Mouse (Mus musculus) hematopoietic stem cell, adult 5-6 weeks (primary cell): Measurements from ENCODE around the gene Cacng3. TPM values are rescaled to one million over a fixed set of nuclear protein-coding genes. Genes with fewer than 3 reads are reported as not detected.

Experiments used
- ATAC-seq, 2 experiments: fragments of 125-278 bp in 1 of 2; replicated peaks in 1 of 2; 2 replicates each; pipeline ENCODE4 v1.8.0; 2016 to 2017; ENCODE audit warnings: inconsistent platforms in 2 of 2, mild to moderate bottlenecking in 2 of 2, moderate number of reproducible peaks in 2 of 2, low read depth in 1 of 2, moderate TSS enrichment in 1 of 2; ENCODE audit not compliant: low FRiP score in 2 of 2, poor library complexity in 2 of 2, severe bottlenecking in 2 of 2, insufficient read depth in 1 of 2, low TSS enrichment in 1 of 2
- total RNA-seq: library from RNA; stranded (forward); fragments of 172-1452, 232-1000 nt; gene quantifications from 2 replicates; pipeline ENCODE4 v1.2.3, GENCODE M21; 2017

Cacng3 gene
- total RNA-seq, 1 experiment from 2014 or later = not detected

DNA sequence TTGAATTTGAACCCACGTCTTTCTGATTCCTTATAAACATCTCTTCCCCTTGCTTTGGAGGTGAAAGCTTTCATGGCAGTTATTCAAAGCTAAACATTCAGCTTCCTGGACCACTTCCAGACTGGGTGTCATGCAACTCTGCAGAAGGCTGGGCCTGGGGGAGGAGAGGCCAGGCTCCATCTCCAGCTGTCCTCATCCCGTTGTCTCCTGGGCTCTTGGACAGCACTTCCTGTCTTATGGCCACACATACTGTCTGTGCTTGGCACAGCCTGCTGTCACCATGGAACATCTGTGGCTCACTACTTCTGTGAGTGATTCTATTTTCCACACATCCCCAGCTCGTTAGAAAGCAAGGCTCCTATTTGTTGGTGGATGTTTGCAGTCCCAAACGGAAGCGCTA is 31.5 kb downstream of the Cacng3 start:
- ATAC-seq = no peak

DNA sequence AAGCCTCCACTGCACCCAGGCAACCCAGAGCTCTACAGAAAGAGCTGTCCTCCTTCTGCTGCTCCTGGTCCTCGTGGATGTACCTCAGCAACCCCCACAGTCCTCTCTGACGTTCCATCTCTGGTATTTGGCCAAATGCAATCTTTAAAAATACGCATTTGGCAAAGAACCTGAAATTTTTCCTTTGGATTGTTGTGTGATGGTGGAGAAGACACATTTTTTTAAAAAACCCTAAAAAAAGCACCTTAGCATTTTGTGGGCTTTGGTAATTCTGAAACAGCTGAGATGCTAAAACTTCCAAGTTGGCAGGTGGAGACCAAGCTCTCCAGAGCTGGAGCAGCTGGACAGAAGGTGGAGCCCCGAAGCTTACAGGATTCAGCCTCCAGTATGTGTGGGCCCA is 32.2 kb downstream of the Cacng3 start:
- no peak for ATAC-seq

DNA sequence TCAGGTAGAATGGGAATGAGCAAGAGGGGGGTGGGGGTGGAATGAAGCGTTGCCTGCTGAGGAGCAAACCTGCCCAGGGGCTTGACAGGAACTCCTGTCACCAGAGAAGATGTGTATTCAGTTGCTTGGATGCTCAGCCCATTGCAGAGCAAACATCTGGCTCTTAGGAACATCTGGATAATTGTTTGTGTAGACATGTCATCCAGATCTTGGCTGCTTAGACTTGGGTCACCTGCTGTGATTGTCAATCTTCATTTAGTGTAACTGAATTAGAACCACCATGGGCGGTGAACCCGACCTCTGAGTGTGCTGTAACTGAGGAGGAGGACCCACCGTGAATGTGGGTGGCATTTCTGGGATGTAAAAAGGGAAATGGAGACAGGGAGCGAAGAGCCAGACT is 36.4 kb downstream of the Cacng3 start:
- no peak for ATAC-seq

DNA sequence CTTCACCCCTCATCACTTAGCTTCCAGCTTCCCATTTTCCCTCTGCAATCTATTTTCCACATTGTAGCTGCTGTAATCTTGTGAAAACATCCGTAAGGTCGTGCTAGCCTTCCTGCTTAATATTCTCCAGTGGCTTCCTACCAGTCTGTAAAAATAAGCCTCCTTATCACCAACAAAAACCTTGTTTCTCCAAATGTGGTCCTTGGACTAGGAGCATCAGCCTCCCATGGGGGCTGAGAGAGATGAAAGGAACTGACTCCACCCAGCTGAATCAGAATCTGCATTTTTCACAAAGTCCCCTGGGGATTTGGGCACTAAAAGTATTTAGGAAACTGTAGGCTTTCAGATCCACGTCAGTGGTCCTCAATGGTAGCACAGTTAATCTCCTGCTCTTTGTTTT is 46.0 kb downstream of the Cacng3 start:
- ATAC-seq = no peak

DNA sequence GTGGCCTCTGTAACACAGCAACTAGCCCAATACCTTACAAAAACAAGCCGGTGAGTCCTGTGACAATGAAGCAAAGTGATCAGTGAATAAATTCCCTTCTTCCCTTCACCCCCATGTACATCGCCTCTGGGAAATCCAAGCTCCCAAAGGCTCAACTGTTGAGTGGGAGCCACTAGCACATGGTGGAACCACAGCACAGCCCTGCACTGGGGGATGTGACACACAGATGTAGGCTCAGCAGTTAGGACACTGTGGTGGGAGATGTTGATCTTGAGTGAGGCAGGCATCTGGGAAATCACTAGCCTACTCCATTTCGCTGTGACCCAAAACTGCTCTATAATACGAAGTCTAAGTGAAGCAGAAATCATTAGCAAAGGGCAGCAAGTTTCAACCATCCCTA is 48.2 kb downstream of the Cacng3 start:
- ATAC-seq = no peak

DNA sequence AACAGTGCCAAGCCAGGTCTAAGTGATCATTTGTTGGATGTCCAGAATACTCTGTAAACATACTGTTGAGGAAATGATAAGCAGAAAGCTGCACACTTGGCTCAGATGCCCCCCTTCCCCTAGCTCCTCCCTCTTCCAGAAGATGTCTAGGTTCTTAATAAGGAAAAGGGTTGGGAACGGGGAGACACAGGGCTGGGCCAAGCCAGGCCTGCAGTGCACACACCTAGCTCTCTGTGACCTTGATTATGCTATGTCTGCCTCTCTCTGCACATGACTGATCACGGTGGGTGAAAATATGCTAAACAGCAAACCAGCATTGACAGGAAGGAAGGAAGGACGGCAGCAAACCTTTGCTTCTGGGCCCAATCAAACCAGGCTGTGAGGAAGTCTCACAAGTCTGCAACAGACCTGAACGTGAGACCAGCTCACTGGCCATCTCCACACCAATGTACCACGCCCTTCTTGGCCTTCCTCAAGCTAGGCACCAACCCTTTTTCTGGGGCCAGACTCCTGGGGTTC is 53.1 kb downstream of the Cacng3 start:
- no peak for ATAC-seq

DNA sequence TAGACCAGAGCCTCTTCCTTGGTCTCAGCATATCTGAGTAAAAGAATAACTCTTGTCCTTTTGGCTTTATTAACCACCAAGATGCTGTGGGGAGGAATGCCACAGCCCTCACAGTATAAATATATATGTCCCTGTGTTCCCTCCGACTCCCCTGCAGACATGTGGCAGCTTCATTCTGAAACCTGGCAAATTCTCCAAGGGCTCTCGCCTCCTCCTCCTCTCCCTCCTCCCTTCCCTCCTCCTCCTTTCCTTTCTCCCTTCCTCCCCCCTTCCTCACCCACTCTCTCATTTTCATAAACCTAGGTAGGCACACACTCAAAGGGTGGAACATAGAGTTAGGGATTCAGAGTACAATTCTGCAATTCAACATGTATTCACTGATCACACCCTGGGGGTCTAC is 56.1 kb downstream of the Cacng3 start:
- ATAC-seq = no peak

DNA sequence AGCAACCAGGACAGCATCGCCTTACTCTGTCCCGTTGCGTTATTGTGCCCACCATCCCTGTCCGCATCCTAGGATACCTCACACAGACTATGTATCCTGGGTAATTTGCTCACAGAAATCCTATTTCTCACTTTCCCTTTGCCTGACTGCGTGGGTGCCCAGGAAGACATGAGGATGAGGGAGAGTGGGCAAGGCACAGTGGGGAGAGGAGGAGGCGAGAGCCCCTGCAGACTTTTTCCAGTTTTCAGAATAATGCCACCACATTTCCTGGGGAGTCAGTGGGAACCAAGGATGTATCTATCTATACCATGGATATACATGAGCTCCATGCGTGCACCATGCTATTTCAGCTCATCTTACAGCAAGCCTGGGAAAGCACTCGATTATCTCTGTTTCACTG is 57.9 kb downstream of the Cacng3 start:
- no peak for ATAC-seq

DNA sequence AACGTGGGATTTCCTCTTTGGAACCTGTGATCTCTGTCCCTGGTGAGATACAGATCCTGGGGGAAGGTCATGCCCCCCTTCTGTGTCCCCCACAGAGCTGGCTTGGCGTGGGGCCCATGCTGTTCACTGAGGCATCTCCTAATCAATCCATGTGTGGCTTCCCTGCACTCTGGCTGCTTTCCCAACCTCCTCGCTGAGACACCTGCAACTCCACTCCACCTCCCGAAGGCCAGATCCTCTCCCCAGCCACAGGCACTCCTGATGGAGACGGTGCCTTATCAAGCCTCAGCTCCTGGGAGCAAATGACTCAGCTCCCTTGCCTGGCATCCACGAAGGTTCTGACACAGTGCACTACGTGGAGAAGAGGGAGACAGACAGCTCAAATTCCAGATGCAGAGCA is 58.6 kb downstream of the Cacng3 start:
- no peak for ATAC-seq

DNA sequence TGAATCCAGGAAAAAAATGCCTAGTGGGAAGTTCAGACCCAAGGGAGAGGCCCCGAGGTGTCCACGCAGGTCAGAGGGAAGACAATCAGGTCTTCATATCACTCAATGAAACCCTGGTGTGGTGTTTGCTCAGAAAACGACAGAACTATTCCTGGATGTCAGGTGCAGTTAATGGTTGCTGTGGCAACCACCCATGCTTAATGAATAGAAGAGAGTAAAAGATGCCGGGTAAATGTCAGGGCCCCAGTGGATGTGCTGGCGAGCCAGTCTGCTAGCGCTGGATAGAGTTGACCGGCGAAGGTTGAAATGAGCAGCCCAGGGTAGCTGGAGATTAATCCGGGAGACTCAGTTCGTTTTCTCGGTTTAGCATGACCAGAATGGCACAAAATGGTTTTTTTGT is 65.0 kb downstream of the Cacng3 start:
- no peak for ATAC-seq

DNA sequence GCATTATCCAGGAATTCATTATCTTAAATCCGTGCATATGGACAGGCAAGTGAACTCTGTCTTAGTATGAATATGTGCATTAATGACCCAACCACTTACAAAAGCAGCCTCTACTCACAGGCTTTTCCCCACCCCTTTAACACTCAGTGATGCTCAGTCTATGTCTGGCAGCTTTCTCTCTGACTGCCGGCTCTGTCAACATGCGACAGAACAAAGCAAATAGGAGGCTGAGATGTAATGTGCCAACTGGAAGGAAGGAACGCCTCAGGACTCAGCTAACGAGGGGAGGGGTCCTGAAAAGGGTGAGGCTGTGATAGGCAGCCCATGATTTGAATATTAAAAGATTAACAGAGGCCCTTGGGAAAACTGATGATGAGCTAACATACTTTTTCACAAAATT is 68.2 kb downstream of the Cacng3 start:
- no peak for ATAC-seq

DNA sequence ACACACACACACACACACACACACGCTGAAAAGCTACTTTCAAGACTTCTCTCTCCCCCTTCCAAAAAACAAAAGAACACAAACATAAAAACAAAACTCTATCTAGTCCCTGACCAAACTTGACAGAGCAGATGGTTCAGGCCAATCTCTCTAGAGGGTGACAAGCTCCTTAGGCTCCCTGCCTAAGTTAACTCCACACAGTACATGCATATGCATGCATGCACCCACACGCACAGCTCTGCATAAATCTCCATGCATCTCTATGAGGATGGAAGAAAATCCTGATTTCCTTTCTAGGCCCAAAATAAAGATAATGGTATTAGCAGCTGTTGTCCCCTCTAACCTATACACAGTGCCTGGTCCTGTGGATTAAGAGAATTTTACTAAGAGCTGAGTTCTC is 70.4 kb downstream of the Cacng3 start:
- ATAC-seq = no peak

DNA sequence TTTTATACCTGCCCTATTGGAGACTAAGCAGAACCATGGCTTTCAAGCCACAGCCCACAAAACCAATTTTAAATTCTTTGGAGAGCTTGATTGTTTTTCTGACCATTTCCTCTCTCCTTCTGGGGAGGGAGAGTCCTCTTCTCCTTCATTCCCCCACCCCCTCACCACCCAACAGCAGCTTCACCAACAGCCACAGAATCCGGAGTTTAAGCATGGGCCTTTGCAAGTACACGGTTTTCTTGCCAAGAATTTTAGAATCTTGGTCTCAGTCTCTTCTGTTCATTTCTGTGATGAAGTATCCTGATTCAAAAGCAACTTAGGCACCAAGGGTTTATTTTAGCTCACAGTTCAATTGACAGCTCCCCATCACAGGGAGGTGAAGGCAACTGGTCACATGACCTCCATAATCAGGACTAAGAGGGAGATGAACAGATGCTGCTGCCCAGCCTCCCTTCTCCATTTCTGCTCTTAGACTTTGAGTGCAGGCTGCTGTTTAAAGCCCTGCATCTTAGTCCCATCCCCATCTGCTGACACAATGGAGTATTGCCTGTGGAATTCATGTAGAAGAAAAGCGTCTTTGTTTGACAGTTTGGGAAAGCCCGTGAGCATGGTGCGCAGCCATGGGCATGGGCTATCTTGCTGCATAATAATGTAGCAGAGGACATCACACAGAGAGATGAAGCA is 85.8 kb downstream of the Cacng3 start:
- no peak for ATAC-seq

DNA sequence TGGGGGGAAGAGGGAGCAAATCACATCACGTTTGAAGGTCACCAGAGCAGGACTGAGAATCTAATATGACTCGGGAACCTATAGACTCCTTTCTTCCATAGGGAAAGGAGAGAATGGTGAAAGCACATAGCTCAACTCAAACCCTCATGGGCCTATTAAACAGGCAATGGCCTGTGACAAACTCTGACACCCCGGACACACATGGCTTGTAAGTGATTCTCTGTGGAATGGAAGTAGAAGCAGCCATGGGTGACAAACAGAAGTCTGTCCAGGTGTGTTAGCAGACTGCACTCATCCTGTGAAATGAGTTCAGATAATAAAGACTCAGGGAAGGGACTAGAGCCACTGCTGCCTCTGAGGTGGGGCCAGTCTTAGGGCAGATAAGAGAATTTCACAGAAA is 88.4 kb downstream of the Cacng3 start:
- no peak for ATAC-seq

DNA sequence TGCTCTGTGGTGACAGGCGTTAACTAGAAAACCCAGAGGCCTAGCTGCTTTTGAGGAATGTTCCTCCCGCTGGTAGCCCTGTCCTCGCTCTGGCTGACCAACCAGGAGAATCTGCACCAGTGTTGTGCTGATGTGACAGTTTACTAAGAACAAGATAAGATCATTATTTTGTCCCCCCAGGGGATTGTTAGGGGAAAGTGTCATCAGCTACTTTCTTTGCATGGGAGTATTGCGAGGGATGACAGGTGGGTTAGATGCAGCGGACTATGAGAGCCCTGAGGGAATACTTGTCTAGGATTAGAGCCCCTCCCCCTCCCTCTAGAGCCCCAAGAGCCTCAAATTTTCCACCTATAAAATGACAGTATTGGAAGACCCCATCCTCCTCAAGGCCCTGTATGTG is 94.2 kb downstream of the Cacng3 start:
- ATAC-seq = no peak

DNA sequence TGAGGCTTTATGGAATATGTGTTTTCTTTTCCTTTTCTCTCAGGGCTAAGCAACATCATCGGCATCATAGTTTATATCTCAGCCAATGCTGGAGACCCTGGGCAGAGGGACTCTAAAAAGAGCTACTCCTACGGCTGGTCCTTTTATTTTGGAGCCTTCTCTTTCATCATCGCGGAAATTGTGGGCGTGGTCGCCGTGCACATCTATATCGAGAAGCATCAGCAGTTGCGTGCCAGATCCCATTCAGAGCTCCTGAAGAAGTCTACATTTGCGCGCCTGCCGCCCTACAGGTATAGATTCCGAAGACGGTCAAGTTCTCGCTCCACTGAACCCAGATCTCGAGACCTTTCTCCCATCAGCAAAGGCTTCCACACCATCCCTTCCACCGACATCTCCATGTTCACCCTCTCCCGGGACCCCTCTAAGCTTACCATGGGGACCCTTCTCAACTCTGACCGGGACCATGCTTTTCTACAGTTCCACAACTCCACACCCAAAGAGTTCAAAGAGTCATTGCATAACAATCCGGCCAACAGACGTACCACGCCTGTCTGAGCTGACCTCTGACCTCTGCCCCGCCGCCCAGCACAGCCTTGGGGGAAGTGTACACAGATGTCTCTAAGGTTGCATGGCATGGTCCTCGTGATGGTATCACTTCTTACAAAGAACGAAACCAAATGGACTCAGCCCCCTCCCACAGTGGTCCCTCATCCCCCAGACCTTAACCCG is 98.2 kb downstream of the Cacng3 start:
- no peak for ATAC-seq

DNA sequence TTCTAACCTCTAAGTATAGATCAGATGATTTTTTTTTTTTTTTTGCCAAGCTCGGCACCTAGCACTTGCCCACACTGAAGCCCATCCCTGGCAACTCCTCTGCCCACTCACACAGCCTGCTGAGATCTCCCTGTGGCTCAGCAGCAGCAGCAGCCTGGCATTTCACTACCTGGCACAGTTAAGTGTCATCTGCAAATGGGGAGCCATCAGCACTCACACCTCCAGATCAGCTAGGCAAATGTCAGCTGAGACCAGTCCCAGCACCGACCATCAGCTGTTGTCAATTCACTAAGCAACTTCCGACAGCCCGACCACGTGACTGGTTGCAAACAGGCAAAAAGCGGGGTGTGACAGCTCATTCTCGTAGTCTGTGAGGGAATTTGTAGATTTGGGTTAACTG is 109.3 kb downstream of the Cacng3 start:
- no peak for ATAC-seq

DNA sequence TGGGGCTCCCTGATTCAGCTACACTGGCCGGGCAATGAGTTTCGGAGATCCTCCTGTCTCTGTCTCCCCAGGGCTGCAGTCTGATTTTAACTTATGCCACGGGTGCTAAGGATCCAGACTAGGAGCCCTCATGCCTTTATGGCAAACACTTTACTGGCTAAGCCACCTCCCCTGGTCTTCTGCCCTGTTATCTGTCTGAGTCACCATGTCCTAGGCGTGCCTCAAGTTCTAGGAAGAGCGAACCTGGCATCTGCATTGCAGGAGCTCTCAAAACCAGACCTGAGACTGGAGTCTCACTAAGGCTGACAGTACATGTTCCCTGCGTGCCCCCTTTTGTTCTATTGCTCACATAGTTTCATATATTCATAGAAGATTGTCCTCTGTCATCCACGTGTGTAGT is 119.6 kb downstream of the Cacng3 start:
- ATAC-seq = no peak
